Mouse (Mus musculus): ENCODE measurements at regions not wholly inside any gene's neighbourhood (a gene's known extent, or its start where the extent isn't known, plus 50 kb on each side); places are given as distances from the start of the nearest gene placed in this dataset.

DNA sequence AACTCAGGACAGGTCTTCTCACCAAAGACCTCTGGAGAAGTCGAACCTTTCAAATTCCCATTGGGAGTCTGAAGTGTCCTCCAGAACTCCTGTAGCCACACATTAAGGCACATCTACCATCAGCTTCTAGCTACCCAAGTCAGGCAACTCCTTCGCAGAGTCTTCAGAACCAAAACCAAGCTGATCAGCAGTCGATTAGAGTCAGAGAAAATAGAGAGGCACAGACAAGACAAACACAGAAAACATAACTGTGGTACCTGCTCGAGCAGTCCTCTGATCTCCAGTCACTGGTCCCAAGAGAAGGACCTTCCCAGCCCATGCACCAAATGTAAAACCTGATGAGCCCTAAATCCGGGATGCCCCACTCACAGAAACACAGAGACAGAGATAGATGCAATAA, 322.1 kb upstream of the Meis1 start:
- Histone ChIP-seq H3K27ac (ENCODE audit: insufficient read depth, low read depth, low read length) (no peak overlapping the region), H3K4me3 (ENCODE audit: insufficient read depth, low read length) (no peak overlapping the region), H3K4me1 (ENCODE audit: control insufficient read depth, insufficient read depth, low read length) (no peaks in the 10 kb centered on the region)
- TF ChIP-seq CTCF (IDR thresholded peaks at IDR 0.05; ENCODE audit: low read depth, low read length) (no peak), POLR2A (IDR thresholded peaks at IDR 0.05; ENCODE audit: borderline replicate concordance, low read depth, low read length) (no peak)

DNA sequence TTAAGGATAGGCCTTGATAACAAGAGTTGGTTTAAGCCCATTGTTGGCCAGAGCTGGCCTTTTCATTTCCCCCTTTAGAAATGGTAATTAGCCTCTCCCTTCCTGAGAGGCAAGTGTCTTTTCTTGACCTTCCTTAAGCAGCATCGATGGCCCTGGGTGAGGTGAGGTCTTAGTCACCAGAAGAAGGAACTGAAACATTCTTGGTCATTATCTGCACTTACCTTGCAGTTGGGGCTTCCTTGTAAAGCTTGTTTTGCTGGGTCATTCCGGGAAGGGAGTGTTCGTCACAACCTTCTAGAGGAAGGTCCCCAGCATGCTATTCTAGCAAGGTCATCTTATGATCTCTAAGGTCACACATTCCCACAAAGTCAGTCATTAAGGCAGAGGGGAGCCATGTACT, 322.6 kb upstream of the Meis1 start:
- TF ChIP-seq POLR2A (IDR thresholded peaks at IDR 0.05; ENCODE audit: borderline replicate concordance, low read depth, low read length) (no peak), CTCF (IDR thresholded peaks at IDR 0.05; ENCODE audit: low read depth, low read length) (no peak)
- Histone ChIP-seq H3K4me1 (ENCODE audit: control insufficient read depth, insufficient read depth, low read length) (no peaks in the 10 kb centered on the region), H3K27ac (ENCODE audit: insufficient read depth, low read depth, low read length) (no peak overlapping the region), H3K4me3 (ENCODE audit: insufficient read depth, low read length) (no peak overlapping the region)

GRCm38 (mm10) chr11:19342803-19343202, 324.0 kb upstream of the Meis1 start:
- Histone ChIP-seq H3K4me1 (ENCODE audit: control insufficient read depth, insufficient read depth, low read length) (no peaks in the 10 kb centered on the region), H3K4me3 (ENCODE audit: insufficient read depth, low read length) (no peak overlapping the region), H3K27ac (ENCODE audit: insufficient read depth, low read depth, low read length) (no peak overlapping the region)
- TF ChIP-seq POLR2A (IDR thresholded peaks at IDR 0.05; ENCODE audit: borderline replicate concordance, low read depth, low read length) (no peak), CTCF (IDR thresholded peaks at IDR 0.05; ENCODE audit: low read depth, low read length) (no peak)

DNA sequence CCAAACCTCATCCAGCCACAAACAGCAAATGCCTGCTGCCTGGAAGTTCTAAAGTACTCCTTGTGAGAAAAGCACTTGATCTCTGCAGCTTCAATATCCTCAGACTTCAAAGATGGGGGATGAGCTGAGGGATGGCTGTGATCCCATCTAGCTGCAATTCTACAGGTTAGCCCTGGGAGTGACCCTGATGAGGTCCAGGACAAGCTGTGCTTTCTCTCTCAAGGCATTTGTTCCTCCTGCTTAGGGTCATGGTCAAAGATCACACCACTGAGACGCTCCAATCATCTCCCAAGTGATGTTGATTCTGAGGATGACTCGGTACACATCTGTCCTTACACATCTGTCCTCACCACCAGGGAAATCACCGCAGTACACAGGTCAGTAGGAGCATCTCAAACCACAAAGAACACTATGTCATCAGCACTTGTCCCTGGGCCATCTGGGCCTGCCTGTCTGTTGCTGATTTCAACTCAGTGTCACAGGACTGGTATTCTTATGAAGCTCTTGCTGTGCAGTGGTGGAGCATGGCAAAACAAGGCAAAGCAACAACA, 327.6 kb upstream of the Meis1 start:
- TF ChIP-seq CTCF (IDR thresholded peaks at IDR 0.05; ENCODE audit: low read depth, low read length), result no peak
- TF ChIP-seq POLR2A (IDR thresholded peaks at IDR 0.05; ENCODE audit: borderline replicate concordance, low read depth, low read length), result no peak
- H3K4me3 ChIP-seq (ENCODE audit: insufficient read depth, low read length), result no peak overlapping the region
- no peaks in the 10 kb centered on the region for H3K4me1 ChIP-seq (ENCODE audit: control insufficient read depth, insufficient read depth, low read length)
- H3K27ac ChIP-seq (ENCODE audit: insufficient read depth, low read depth, low read length), result no peak overlapping the region

GRCm38 (mm10) chr11:19350331-19351242, 331.8 kb upstream of the Meis1 start:
- no peak overlapping the region for H3K4me3 ChIP-seq (ENCODE audit: insufficient read depth, low read length)
- H3K27ac ChIP-seq (ENCODE audit: insufficient read depth, low read depth, low read length), result no peak overlapping the region
- TF ChIP-seq CTCF (IDR thresholded peaks at IDR 0.05; ENCODE audit: low read depth, low read length) (no peak), POLR2A (IDR thresholded peaks at IDR 0.05; ENCODE audit: borderline replicate concordance, low read depth, low read length) (no peak)
- H3K4me1 ChIP-seq (ENCODE audit: control insufficient read depth, insufficient read depth, low read length), result no peaks in the 10 kb centered on the region

DNA sequence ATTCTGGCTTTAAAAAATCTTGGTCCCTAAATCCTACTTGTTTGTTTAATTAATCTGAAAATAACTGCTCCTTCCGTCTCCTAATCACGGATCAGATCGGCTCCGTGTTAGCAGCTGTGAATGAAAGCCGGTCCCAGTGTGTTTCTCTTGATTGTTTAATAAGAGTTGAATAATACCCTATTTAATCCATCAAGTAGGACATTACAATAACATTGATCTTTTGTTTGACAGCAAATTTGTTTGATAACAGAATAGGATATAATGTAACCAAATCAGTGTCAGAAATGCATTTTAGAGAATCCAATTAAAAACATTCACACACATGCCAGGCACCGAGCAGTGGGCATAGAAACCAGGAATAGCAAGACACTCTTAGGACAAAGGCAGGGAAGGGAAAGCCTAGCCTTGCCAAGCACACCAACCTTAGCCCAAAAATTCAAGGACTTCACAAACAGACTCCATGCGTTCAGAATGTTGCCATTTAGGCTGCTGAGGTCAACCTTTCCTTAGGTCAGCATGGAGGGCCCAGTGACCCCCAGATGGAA, 332.5 kb upstream of the Meis1 start:
- Histone ChIP-seq H3K27ac (ENCODE audit: insufficient read depth, low read depth, low read length) (no peak overlapping the region), H3K4me3 (ENCODE audit: insufficient read depth, low read length) (no peak overlapping the region), H3K4me1 (ENCODE audit: control insufficient read depth, insufficient read depth, low read length) (no peaks in the 10 kb centered on the region)
- TF ChIP-seq POLR2A (IDR thresholded peaks at IDR 0.05; ENCODE audit: borderline replicate concordance, low read depth, low read length) (no peak), CTCF (IDR thresholded peaks at IDR 0.05; ENCODE audit: low read depth, low read length) (no peak)

GRCm38 (mm10) chr11:19353706-19354105, 334.9 kb upstream of the Meis1 start:
- TF ChIP-seq CTCF (IDR thresholded peaks at IDR 0.05; ENCODE audit: low read depth, low read length), result no peak
- no peak for TF ChIP-seq POLR2A (IDR thresholded peaks at IDR 0.05; ENCODE audit: borderline replicate concordance, low read depth, low read length)
- Histone ChIP-seq H3K27ac (ENCODE audit: insufficient read depth, low read depth, low read length) (no peak overlapping the region), H3K4me1 (ENCODE audit: control insufficient read depth, insufficient read depth, low read length) (no peaks in the 10 kb centered on the region), H3K4me3 (ENCODE audit: insufficient read depth, low read length) (no peak overlapping the region)

DNA sequence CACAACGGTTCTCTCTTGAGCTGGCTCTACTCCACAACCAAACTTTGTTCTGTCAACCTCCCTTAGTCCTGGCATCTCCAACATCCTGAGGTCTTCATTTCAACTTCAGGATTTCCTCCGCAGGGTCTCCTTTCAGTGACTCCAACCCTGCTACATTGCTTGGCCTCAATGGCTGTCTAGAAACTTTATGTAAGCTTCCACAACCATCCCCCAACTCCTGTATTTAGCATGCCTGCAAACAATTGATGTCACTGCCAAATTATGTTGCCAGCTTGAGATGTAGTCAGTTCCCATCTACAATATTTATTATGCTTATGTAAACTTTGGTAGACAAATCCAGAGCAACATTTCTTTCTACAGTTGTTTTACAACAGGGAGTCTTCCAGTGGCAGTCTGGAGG, 336.4 kb upstream of the Meis1 start:
- no peak overlapping the region for H3K27ac ChIP-seq (ENCODE audit: insufficient read depth, low read depth, low read length)
- no peaks in the 10 kb centered on the region for H3K4me1 ChIP-seq (ENCODE audit: control insufficient read depth, insufficient read depth, low read length)
- H3K4me3 ChIP-seq (ENCODE audit: insufficient read depth, low read length), result no peak overlapping the region
- TF ChIP-seq POLR2A (IDR thresholded peaks at IDR 0.05; ENCODE audit: borderline replicate concordance, low read depth, low read length) (no peak), CTCF (IDR thresholded peaks at IDR 0.05; ENCODE audit: low read depth, low read length) (no peak)

DNA sequence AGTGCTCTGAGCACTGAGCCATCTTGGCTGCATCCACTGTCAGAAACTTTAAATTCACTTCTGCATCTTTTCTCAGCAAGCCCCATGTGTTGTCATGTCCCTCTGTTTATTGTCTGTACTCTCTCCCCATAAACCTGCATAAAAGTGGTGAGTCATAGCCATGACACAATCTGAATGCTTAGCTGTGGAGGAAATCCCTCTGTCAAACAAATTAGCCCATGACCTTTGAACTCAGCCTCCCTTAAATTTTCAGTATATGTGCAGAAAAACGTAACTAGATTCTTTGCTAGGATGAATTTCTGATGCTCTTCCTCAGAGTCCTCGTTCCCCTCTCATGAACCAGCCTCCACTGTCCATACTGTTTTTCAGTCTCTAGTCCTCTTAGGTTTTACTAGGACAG, 337.4 kb upstream of the Meis1 start:
- no peak overlapping the region for H3K4me3 ChIP-seq (ENCODE audit: insufficient read depth, low read length)
- no peaks in the 10 kb centered on the region for H3K4me1 ChIP-seq (ENCODE audit: control insufficient read depth, insufficient read depth, low read length)
- no peak overlapping the region for H3K27ac ChIP-seq (ENCODE audit: insufficient read depth, low read depth, low read length)
- TF ChIP-seq CTCF (IDR thresholded peaks at IDR 0.05; ENCODE audit: low read depth, low read length) (no peak), POLR2A (IDR thresholded peaks at IDR 0.05; ENCODE audit: borderline replicate concordance, low read depth, low read length) (no peak)

GRCm38 (mm10) chr11:19369152-19369551, 350.4 kb upstream of the Meis1 start:
- Histone ChIP-seq H3K4me1 (ENCODE audit: control insufficient read depth, insufficient read depth, low read length) (no peaks in the 10 kb centered on the region), H3K4me3 (ENCODE audit: insufficient read depth, low read length) (no peak overlapping the region), H3K27ac (ENCODE audit: insufficient read depth, low read depth, low read length) (no peak overlapping the region)
- TF ChIP-seq CTCF (IDR thresholded peaks at IDR 0.05; ENCODE audit: low read depth, low read length) (no peak), POLR2A (IDR thresholded peaks at IDR 0.05; ENCODE audit: borderline replicate concordance, low read depth, low read length) (no peak)

All from bone marrow macrophage, adult 2 months (primary cell).